Mouse (Mus musculus) cerebellum, adult 18-20 months (tissue): Measurements from ENCODE around the gene Gm28557.
"Not testable (repeated sequence)": the region's sequence is repeated elsewhere in the genome, so short reads cannot be mapped to it uniquely, and the experiment has no call there.

Source experiments
- DNase-seq, 2 experiments: peaks; one replicate each; pipeline ENCODE4 v3.0.0; 2021

Gm28557 gene

DNA sequence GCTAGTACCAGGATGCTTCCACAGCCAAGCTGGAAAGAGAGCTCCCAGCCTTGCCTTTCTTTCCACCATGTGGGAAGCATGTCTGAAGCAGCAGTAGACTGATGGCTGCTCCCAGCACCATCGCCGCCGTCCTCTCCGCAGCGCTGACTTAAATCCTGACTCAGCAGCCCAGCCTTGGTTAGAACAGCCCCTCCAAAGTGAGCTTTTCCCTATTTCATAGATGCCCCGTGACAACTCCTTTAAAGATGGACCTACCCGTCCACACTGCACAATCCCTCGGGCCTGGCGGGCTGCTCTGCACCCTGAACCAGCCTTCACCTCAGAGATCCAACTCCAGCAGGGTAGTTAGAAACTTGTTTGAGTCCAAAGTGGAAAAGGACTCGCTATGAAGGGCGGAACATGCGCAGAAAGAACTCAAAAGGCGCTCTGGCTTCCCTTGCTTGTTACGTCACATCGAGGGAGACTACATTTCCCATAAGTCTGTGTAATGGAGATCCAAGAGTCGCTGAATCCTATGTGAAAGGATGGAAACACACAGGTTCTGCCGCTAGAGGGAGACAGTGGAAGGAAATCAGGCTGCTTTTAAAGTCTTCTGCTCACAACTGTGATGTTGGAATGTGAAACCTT, at the start of gene Gm28557:
Gene Gm28557, minus strand, starts transcription at position 411 of the 627 bp plus-strand sequence.
- peak; percentile 92 to 96 for DNase-seq

DNA sequence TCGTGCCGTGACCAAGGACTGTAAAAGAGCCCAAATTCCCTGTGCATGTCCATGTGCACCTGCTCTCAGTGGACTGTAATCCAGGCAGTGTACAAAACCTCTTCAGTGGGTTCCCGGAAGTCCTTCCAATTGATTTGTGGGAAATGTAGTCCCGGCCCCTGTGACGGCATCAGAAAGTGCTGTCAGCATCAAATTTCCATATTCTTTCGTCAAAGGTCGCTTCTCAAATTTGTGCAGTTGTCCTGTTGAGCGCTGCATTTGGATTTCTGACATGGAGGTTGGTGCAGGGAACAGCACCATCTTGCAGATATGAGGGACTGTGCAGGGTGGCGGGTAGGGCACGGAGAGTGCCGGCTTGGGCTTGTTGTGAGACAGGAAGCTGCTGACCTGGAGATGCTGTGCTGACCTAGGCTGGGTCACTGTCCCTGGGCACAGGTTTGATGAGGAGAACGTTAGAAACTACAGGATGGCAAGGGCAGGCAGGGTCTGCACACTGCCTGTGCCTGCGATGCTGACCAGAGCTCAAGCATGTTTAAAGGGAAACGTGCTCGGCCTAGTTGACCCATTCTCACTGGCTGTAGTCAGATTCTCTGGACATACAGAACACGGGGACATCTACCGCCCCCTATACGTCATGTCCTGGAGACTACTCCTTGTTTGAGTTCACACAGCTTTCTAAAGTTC, 19.8 kb upstream of the Gm28557 start:
- peak; percentile 88 to 90 for DNase-seq

DNA sequence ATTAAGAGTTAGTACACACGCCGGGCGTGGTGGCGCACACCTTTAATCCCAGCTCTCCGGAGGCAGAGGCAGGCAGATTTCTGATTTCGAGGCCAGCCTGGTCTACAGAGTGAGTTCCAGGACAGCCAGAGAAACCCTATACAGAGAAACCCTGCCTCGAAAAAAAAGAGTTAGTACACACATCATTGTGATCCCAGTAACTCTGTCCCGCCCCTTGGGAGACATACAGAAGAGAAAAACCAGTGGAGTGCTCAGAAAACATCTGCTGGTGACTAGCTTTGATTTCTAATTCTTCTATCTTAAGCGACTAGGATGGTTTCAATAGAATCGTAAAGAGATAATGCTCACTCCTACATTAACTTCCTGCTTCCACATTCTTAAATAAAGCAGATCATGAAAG, 19.1 kb upstream of the Gm28557 start:
- not testable (repeated sequence) for DNase-seq

DNA sequence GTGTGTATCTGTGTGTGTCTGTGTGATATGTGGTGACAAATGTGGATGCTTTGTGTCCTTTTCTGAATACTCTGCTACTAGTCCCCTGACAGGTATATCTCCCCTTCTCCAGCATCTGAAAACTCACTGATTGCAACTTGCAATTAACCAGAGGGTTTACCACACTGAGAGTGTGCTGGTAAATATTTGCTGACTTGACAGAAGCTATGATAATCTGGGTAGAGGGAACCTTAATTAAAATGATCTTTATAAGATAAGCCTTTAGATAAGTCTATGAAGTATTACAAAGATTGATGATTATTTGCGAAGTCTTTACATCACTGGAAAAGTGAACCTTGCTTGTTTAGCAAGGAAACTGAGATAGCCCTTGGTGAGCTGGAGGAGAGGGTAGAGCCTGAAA, 16.1 kb upstream of the Gm28557 start:
- DNase-seq: no peak

DNA sequence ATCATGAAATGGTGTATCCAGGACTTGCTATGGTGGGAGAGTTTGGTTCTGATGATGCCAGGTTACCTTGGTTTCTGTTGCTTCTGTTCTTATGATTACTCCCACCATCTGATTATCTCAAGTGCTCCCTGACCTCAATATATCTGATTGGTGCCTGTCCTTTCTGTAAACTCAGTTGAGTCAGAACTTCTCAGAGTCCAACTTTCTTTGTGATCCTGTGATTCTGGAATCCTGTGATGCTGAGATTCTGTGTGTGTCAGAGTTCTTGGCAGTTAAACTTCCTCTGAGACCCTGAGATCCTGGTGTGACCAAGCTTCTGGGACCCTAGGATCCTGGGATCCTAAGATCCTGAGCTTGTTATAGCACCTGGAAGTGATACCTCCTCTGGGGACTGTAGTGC, 13.0 kb upstream of the Gm28557 start, which contains the start of gene Zfp759:
Gene Zfp759, plus strand, starts transcription at position 301 of the 400 bp plus-strand sequence.
- not testable (repeated sequence) for DNase-seq

DNA sequence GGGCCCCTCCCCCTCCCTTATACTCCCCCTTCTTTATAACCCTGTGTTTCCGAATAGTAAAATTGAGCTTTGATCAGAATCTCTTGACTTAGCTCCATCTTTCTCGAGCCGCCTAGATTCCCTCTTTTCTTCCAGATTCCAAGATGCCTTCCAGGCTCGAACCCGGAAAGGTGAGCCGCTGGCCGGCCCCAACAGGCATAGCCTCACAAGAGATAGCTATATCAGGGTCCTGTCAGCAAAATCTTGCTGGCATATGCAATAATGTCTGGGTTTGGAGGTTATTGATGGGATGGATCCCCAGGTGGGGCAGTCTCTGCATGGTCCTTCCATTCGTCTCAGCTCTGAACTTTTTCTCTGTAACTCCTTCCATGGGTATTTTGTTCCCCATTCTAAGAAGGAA, 7.8 kb upstream of the Gm28557 start, which contains the start of gene Rslcan18:
Gene Rslcan18, minus strand, starts transcription at position 101 of the 400 bp plus-strand sequence.
- not testable (repeated sequence) for DNase-seq

DNA sequence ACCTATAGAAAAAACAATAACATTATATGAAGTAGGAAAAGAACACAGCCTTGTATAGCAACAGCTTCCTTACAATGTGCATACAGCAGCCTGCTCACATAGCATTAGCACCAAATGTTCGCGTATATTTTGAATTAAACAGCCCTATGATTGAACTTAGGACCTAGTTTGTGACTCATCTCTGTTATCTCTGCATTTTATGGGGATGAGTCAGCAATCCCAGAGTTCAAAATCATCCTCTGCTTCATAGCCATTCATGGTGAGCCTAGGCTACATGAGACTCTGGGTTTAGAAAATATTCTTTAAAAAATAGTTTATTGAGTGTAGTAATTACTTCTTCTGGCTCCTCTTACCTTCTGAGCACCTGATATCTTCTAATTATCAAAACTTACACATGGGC, 4.9 kb upstream of the Gm28557 start:
- no peak for DNase-seq

DNA sequence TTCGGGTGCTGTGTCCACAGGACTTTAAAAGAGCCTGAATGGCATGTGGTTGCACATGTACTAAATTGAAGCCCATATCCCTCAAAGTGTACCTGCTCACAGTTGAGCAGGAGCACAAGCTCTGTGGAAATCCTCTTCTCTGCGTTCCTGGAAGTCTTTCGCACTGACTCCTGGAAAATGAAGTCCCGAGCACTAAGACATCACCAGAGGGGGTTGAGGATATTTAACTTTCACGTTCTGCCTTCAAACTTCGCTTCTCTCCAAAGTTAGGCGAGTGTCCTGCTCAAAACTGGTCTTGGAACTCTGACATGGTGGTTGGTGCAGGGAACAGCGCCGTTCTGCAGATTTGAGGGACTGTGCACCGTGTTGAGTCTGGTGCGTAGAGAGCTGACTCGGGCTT, 3.7 kb upstream of the Gm28557 start:
- DNase-seq: no peak

DNA sequence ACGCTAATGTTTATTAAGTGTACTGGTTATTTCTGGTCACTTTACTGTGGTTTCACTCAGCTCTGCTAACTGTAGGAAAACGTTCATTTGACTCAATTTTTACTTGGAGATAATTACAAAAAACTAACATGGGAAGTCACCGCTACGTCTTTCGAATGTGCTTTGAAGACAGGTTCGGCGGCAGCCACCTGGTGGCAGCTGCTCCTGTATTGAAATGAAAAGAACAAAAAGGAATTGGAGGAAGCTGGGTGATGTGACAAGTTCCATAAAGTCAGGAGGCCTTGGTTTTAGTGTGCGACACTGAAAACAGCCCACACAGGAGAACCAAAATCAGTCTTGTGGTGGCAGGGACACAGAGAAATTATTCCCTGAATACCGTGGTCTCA, 410 bp upstream of the Gm28557 start:
- peak in 1 of 2 experiments; percentile 64 for DNase-seq

DNA sequence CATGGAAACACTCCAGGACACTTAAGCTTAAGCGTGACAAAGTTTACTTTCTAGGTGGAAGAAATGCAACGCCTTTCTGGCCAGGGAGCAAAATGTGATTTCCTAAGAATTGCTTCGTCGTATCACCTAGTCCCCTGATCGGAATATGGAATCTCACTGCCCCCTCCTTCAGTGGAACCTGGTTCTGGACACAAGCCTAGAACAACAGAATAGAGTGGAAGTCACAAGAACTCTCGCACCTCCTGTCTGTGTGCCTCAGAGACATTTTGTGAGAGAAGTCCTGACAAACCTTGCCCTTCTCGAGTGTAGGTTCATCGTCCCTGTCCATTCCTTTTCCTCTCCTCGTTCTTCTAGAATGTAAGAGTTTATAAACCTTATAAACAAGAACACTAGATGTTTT, 723 bp downstream of the Gm28557 start:
- DNase-seq: no peak

DNA sequence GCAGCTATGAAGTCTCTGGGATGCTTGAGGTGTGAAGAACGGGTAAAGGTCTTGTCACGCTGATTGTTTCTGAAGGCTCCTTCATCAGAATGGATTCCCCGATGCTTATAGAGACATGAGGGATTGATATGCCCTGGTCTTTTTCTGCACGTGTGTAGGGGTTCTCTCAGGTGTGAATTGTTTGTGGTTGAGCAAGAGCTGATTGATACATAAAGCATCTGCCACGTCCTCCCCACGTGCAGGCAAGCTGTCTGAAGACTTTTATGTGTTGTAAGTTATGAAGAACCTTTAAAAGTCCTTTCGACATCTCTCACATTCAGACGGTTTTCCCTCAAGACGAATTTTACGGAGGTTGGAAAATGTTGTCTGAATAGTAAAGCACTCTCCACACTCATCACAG, 10.5 kb downstream of the Gm28557 start, which contains the start of gene Zfp708:
Gene Zfp708, minus strand, starts transcription at position 101 of the 400 bp plus-strand sequence.
- DNase-seq: no peak

DNA sequence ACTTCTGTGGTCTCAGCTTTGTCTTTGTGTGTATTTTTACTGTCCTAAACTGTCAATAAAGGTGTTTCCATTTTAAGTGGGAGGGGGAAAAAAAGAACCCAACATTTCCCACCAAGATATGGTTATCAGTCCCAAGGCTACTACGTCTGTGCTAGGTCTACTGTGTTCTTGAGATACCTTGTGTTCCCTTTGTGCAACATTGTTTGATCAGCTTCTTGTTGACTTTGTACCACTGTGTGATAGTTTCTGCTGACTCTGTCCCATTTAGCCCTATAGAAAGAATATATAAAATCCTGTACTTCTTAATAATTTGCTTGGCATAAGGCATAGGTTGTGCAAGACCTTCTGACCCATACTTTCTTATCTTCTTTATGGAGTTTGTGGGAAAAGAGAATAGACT, 18.2 kb downstream of the Gm28557 start:
- no peak for DNase-seq

DNA sequence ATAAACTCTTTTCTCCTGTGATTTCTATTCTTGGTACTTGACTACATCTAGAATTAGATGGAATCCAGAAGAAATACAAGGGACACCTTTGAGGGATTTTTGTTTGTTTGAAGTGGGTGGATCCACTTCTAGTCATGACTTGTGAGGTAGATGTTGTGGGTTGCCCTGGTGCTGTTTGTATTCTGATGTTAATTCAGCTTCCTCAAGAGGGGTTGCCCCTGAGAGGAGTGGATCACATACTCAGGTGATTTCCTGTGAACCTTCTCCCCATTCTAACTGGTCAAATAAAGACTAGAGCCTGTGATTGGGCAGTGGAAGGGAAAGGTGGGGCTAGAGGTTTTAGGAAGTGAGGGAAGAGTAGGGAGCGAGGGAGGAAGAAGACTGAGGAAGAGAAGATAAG, 26.5 kb downstream of the Gm28557 start:
- peak in 1 of 2 experiments; percentile 10 for DNase-seq

DNA sequence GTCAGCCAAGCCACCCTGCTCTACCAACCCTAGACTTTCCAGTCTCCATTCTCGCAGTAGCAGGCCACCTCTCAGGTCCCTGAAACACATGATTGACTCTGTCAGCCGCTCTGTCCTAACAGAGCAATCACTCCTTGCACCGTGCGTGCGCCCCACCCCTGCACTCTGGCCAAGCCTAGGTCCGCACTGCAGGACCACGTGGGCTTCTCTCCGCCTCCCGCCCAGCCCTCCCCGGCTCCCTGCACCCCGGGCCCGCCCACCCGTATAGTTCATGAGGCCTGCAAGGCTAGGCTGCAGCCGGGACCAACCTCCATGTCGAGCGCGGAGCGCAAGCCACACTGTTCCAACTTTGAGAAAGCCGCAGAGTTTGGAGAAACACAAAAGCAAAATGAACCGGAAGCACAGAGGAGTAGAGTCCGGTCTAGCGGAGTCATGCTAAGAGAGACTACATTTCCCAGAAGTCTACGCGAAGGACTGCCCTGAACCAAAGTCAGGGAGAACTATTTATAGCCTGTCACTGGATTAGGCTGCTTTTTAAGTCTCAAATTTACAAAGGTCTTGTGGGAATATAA, 27.2 kb downstream of the Gm28557 start:
- DNase-seq: peak; percentile 69 to 74

DNA sequence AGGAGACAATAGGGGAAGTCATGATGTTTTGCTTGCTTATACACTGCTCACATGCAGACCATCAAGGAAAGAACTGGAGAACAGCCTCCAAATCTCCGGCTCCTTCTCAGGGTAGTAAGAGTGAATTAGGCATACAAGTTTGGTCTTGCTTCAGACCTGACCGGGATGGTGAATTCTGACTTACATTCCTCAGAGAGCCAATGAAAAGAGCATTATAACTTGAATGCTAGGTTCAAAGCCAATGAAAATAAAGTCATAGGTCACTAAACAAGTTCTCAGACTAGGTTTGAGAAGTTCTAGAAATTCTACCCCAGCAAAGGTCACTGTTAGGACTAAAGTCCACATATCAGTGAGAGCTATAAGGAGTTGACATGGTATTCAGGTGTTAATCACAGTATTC, 31.2 kb downstream of the Gm28557 start:
- no peak for DNase-seq

DNA sequence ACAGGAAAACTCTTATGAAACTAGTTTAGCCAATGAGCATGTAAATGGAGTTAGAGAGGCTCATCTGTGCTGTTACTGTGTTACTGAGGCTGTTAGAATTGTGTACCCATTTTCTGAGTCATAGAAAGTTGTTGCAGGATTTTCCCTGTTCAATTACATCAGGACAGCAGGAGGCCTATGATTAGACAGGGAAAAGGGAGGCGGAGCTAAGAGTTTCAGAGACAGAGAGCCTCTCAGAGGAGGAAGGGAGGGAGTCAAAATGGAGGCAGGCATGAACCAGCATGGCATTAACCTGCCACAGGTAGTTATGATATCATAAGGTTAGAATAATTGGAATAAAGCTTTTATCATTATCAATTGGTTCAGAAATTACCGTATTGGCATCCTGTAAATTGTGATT, 35.6 kb downstream of the Gm28557 start:
- DNase-seq: no peak

DNA sequence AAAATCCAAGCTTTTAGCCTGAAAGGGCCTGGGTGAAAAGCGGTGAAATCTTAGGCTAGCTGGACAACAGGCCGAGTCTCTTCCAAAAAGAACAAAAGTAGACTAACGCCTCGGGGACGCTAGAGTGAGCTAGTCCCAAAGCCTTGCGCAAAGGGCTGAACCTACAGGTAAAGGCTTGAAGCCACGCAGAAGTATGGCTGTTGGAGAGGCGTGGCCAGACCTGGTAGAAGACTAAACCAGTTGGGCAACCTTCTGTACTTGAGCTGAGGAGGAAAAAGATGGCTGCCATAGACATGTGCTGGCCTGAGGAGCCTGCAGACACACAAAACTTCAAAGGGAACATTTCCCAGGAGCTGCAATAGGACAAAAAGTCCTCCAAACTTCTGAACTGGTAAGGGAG, 43.0 kb downstream of the Gm28557 start:
- no peak for DNase-seq

DNA sequence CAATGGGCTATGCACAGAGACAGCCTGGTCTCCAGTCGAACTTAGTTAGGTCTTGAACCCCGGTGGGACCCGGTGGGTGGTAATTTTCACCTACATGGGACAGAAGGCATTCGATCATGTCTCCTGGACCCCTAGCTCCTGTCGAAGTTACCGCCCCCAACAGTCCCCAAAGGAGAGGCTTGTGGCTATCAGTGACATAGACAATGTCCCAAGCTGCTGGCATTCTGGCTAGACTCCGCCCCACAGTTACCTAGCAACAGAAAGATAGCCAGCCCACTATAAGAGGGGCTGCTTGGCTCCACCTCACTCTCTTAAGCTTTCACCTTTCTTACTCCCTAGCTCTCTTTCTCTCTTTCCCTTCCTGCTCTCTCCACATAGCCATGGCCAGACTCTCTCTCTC, 46.0 kb downstream of the Gm28557 start:
- peak in 1 of 2 experiments; percentile 4 for DNase-seq

DNA sequence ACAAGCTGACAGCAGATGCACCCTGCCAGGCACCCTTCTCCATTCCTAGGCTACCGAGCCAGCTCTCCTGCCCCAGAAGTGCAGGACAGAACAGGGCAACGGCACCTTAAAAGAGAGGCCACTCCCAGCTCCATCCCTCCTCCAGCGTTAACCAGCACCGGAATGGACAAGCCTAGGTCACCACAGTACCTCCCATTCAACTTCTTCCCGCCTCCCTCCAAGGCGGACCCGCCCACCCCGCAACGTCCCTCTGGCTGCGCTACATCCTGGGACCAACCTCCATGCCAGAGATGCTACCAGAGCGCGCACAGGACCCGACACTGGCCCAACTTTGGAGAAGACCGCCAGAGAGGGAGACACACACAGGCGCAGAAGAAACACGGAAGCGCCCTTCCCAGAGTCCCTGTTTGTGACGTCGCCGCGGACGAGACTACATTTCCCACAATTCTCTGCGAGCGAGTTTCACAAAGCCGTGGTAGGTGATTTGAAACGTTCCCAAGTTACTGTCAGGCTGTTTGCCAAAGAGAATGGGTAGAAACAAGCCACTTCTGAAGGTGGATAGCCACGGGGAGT, 47.5 kb downstream of the Gm28557 start, which contains the start of gene Zfp712:
Gene Zfp712, minus strand, starts transcription at position 385 of the 573 bp plus-strand sequence.
- peak; percentile 93 to 94 for DNase-seq

DNA sequence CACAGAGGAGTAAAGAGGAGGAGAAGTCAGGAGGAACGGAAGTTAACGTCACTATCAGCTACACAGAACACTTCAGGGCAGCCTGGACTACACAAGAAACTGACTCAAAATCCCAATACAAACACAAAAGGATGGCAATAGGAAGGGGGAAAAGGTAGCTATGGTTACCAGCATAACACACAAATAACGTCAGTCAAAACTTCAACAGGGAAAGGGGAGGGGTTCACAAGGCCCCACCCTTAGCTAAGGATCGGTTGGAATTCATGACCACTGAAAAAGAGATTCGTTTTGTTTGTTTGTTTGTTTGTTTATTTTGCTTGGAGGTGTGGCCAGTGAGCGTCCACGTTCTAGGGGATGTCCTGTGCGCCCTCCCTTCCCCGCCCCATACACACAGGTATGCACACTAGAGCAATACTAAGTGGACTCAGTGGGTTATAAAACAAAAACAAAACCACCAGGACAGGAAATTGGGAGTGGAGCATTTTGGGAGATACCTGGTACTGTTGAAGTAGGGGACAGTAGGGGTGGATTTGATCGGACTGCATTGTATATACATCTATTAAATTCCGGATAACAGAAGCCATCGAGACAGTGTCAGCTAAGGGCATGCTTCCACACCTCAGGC, 48.1 kb downstream of the Gm28557 start:
- DNase-seq: peak in 1 of 2 experiments; percentile 4
